Mouse (Mus musculus): ENCODE results near the gene Asb2. TPM values are rescaled to one million over a fixed set of nuclear protein-coding genes. Genes with fewer than 3 reads are reported as not detected.
A peak's percentile ranks its signal among the peaks of the same experiment; 100 is the strongest.

Gene Asb2
- polyA plus RNA-seq, 2 experiments, result 2.5 to 3.6 TPM

DNA sequence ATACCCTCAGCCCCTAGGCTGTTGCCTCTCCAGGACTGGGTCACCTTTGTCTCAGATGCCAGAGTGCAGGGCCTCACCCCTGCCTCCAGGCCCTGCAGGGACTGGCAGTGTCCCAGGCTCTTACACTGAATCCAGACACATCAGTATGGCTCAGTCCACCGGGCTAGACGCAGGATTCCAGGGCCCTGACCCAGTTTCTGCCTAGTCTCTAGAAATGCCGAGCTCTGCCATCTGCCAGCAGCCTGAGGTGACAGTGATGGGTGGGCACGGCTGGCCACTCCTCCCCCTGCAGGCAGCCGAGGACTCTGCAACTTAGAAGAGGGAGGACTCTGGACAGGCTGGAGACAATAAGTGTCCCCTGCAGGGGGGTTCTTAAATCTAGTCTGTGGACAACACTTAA lies 2.3 kb downstream of the Asb2 start:
- ATAC-seq (ENCODE audit: insufficient read depth), result no peak
- DNase-seq (ENCODE audit: low read depth in 3 of 3, low spot score in 3 of 3), result no peak

DNA sequence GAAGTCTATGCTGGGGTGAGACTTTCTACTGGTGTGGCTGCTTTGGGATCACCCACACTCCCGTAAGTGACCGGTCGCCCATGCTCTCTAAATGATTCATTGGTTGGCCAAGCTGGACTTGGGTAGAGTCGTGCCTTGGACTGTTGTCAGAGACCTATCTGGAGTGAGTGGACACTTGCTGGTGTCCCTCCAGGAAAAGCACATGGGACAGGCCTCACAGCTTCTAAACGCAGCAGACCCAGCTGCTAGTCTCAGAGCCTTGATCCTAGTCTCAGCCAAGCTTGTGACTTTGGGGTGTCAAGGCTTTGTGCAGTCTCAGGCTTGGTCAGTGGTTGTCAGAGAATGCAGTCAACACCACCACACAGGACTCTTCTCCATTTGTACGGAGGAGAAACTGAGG lies 3.1 kb downstream of the Asb2 start:
- Histone ChIP-seq H3K36me3 (replicated peaks; ENCODE audit: control insufficient read depth, insufficient read depth, low read depth) (no peaks in the 10 kb centered on the region), H3K4me1 (replicated peaks; ENCODE audit: control insufficient read depth in 2 of 2, insufficient read depth in 2 of 2, low read length in 1 of 2) (no peaks in the 10 kb centered on the region), H3K9ac (replicated peaks) (no peak overlapping the region), H3K27me3 (ENCODE audit: control insufficient read depth, insufficient read depth, low read length) (no peaks in the 10 kb centered on the region), H3K27ac (no peak overlapping the region), H3K9me3 (ENCODE audit: control insufficient read depth, low read length) (no peaks in the 10 kb centered on the region), H3K4me2 (ENCODE audit: low read depth) (no peak overlapping the region), H3K4me3 (ENCODE audit: insufficient read depth in 1 of 2, low read depth in 2 of 2, low read length in 2 of 2) (no peak overlapping the region)
- no peak for DNase-seq (ENCODE audit: low read depth in 3 of 3, low spot score in 3 of 3)
- TF ChIP-seq EP300 (IDR thresholded peaks at IDR 0.05; ENCODE audit: low read depth), result no peak
- no peak for TF ChIP-seq CTCF (IDR thresholded peaks at IDR 0.05; ENCODE audit: low read depth)
- no peak for ATAC-seq (ENCODE audit: insufficient read depth)
- 61% methylated on average over 6 of the region's 6 CpGs for WGBS (ENCODE audit: insufficient replicate concordance)

More for the DNA sequence above, 2.3 kb downstream of the Asb2 start:
- Histone ChIP-seq H3K36me3 (replicated peaks; ENCODE audit: control insufficient read depth, insufficient read depth, low read depth) (no peaks in the 10 kb centered on the region), H3K4me2 (ENCODE audit: low read depth) (no peak overlapping the region), H3K4me3 (ENCODE audit: insufficient read depth in 1 of 2, low read depth in 2 of 2, low read length in 2 of 2) (no peak overlapping the region), H3K9me3 (ENCODE audit: control insufficient read depth, low read length) (no peaks in the 10 kb centered on the region), H3K4me1 (replicated peaks; ENCODE audit: control insufficient read depth in 2 of 2, insufficient read depth in 2 of 2, low read length in 1 of 2) (no peaks in the 10 kb centered on the region), H3K27me3 (ENCODE audit: control insufficient read depth, insufficient read depth, low read length) (no peaks in the 10 kb centered on the region), H3K27ac (no peak overlapping the region), H3K9ac (replicated peaks) (no peak overlapping the region)
- no peak for TF ChIP-seq EP300 (IDR thresholded peaks at IDR 0.05; ENCODE audit: low read depth)
- peak; percentile 36 for TF ChIP-seq CTCF (IDR thresholded peaks at IDR 0.05; ENCODE audit: low read depth)
- 20% methylated on average over 5 of the region's 5 CpGs for WGBS (ENCODE audit: insufficient replicate concordance)

DNA sequence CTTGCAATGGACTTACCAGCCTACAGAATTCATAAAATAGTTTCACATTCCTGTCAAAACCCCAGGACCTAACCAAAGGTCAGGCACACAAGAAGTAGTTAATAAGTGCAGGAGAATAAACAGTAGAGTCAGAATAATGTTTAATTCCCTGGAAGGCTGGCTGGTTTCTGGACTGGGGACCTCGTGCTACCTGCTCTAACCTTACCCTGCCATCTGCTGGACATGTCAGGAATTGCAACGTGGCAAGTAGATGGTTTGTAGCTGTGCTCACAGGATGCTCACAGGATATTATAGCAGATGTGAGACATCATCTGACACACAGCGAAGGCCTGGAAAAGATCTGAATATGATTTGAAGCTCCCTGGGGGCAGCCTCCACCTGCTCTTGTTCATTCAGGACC lies 7.3 kb downstream of the Asb2 start:
- H3K4me3 ChIP-seq (ENCODE audit: insufficient read depth in 1 of 2, low read depth in 2 of 2, low read length in 2 of 2), result no peak overlapping the region
- H3K9me3 ChIP-seq (ENCODE audit: control insufficient read depth, low read length), result no peaks in the 10 kb centered on the region
- H3K4me2 ChIP-seq (ENCODE audit: low read depth), result no peak overlapping the region
- TF ChIP-seq CTCF (IDR thresholded peaks at IDR 0.05; ENCODE audit: low read depth) (peak; percentile 94), EP300 (IDR thresholded peaks at IDR 0.05; ENCODE audit: low read depth) (no peak)
- no peak overlapping the region for H3K27ac ChIP-seq
- no peaks in the 10 kb centered on the region for H3K36me3 ChIP-seq (replicated peaks; ENCODE audit: control insufficient read depth, insufficient read depth, low read depth)
- ATAC-seq (ENCODE audit: insufficient read depth), result peak; percentile 44; the same call in 1 of the 2 replicates
- H3K9ac ChIP-seq (replicated peaks), result no peak overlapping the region
- no peaks in the 10 kb centered on the region for H3K27me3 ChIP-seq (ENCODE audit: control insufficient read depth, insufficient read depth, low read length)
- 1% methylated on average over 3 of the region's 3 CpGs for WGBS (ENCODE audit: insufficient replicate concordance)
- no peaks in the 10 kb centered on the region; a peak in 2 of 4 replicates for H3K4me1 ChIP-seq (replicated peaks; ENCODE audit: control insufficient read depth in 2 of 2, insufficient read depth in 2 of 2, low read length in 1 of 2)
- DNase-seq (ENCODE audit: low read depth in 3 of 3, low spot score in 3 of 3), result peak; percentile 38 to 60 (median 52)

DNA sequence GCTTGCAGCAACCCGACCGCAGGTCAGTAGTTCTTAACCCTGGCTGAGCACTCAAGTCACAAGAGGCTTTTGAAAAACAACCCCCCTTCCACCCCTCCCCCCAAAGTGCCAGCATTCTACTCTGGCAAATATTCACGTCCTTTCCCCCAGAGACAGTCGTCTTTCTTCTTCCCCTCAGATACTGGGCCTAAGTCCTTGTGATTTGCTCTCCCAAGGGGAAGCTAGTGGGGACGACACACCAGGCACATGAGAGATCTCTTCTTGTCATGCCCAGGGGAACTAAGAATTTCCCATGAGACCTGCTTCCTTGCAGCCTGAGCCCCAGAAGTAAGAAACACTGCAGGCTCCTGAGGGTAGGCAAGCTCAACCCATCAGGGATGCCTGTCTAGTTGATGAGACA lies 8.4 kb downstream of the Asb2 start:
- no peak overlapping the region for H3K27ac ChIP-seq
- TF ChIP-seq EP300 (IDR thresholded peaks at IDR 0.05; ENCODE audit: low read depth), result no peak
- no peak for TF ChIP-seq CTCF (IDR thresholded peaks at IDR 0.05; ENCODE audit: low read depth)
- no peak overlapping the region for H3K4me2 ChIP-seq (ENCODE audit: low read depth)
- no peaks in the 10 kb centered on the region for H3K27me3 ChIP-seq (ENCODE audit: control insufficient read depth, insufficient read depth, low read length)
- H3K9me3 ChIP-seq (ENCODE audit: control insufficient read depth, low read length), result no peaks in the 10 kb centered on the region
- no peaks in the 10 kb centered on the region; a peak in 2 of 4 replicates for H3K4me1 ChIP-seq (replicated peaks; ENCODE audit: control insufficient read depth in 2 of 2, insufficient read depth in 2 of 2, low read length in 1 of 2)
- no peak overlapping the region for H3K4me3 ChIP-seq (ENCODE audit: insufficient read depth in 1 of 2, low read depth in 2 of 2, low read length in 2 of 2)
- H3K36me3 ChIP-seq (replicated peaks; ENCODE audit: control insufficient read depth, insufficient read depth, low read depth), result no peaks in the 10 kb centered on the region
- H3K9ac ChIP-seq (replicated peaks), result no peak overlapping the region
- no peak for DNase-seq (ENCODE audit: low read depth in 3 of 3, low spot score in 3 of 3)
- 48% methylated on average over 5 of the region's 5 CpGs for WGBS (ENCODE audit: insufficient replicate concordance)
- no peak for ATAC-seq (ENCODE audit: insufficient read depth)

DNA sequence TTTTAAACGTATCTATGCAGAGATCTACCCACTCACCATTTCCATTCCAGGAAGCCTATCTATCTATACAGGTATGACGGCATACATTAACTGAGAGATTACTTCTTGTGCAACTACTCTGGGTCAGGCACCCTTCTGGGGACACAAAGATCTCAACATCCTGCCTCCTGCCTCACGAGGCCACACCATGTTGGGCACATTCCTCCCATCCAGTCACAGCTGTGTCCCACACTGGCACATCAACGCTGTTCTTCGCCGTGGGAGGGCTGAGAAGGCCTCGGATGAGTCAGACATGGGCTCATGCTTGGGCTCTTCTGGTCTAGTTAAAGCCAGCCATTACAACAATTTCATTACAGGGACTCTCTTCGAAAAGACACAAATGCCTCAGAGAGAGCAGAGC lies 8.9 kb downstream of the Asb2 start:
- Histone ChIP-seq H3K9ac (replicated peaks) (no peak overlapping the region), H3K4me2 (ENCODE audit: low read depth) (no peak overlapping the region), H3K9me3 (ENCODE audit: control insufficient read depth, low read length) (no peaks in the 10 kb centered on the region), H3K27me3 (ENCODE audit: control insufficient read depth, insufficient read depth, low read length) (no peaks in the 10 kb centered on the region), H3K4me3 (ENCODE audit: insufficient read depth in 1 of 2, low read depth in 2 of 2, low read length in 2 of 2) (no peak overlapping the region), H3K27ac (no peak overlapping the region), H3K36me3 (replicated peaks; ENCODE audit: control insufficient read depth, insufficient read depth, low read depth) (no peaks in the 10 kb centered on the region), H3K4me1 (replicated peaks; ENCODE audit: control insufficient read depth in 2 of 2, insufficient read depth in 2 of 2, low read length in 1 of 2) (no peaks in the 10 kb centered on the region; a peak in 2 of 4 replicates)
- DNase-seq (ENCODE audit: low read depth in 3 of 3, low spot score in 3 of 3), result no peak
- ATAC-seq (ENCODE audit: insufficient read depth), result no peak
- 63% methylated on average over 8 of the region's 8 CpGs for WGBS (ENCODE audit: insufficient replicate concordance)
- TF ChIP-seq CTCF (IDR thresholded peaks at IDR 0.05; ENCODE audit: low read depth), result no peak
- TF ChIP-seq EP300 (IDR thresholded peaks at IDR 0.05; ENCODE audit: low read depth), result no peak
